Mouse (Mus musculus): ENCODE results near the gene Fgfr2.

GRCm38 (mm10) chr7:131605481-131605880, 1517.7 kb downstream of the Fgfr2 start:
- no peak for TF ChIP-seq CTCF (IDR thresholded peaks at IDR 0.05; ENCODE audit: borderline replicate concordance, extremely low read depth, insufficient read depth, insufficient read length)
- no peak for TF ChIP-seq POLR2A (IDR thresholded peaks at IDR 0.05; ENCODE audit: borderline replicate concordance, extremely low read depth, insufficient read depth, insufficient read length, poor library complexity, severe bottlenecking)

Data from brain, embryonic 14.5 days (tissue).